Mouse (Mus musculus): ENCODE measurements around the gene Samd4b.

Samd4b gene

DNA sequence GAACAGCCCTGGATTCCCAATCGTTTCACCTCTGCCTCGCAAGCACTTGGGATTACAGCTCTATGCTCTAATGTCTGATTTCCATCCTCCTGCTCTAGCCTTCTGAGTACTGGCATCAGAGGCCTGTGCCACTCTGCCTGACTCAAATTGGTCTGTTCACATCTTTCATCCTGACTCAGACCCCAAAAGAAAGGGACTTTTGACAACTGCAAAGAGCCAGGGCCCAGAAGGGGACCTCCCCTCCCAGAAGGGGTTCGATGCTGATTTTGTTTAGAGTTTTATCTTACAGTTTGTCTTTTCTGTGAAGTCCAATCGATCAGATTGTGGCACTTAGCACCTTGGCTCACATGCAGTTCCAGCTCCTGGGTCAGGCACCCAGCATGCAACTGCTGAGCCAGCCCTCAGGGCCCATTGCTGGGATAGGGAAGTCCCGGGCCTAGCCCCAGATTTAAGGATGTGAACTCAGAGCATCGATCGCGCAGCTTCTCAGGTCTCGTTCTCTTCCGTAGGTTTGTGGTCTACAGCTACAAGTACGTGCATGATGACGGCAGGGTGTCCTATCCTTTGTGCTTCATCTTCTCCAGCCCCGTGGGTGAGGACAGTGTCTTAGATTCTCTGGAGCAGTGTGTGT, 153.5 kb downstream of the Samd4b start:
- DNase-seq (ENCODE audit: low spot score), result no peak

DNA sequence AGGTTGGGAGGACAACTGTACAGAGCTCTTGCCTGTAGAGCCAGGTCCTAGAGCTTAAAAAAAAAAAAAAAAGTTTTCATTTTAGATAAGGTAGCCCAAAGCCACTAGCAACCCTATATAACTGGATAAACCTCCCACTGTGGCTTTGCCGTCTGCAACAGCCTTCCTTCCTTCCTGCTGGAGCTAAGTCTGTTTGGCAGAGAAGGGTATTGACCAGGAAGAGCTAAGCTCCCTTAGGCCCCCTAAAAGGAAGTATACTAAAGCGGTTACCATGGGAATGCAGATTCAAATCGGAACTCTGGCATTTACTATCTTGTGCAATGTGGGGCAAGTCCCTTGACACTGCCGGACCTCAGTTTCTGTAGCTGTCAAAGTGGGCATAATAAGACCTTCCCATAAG, 155.3 kb downstream of the Samd4b start:
- no peak for DNase-seq (ENCODE audit: low spot score)

DNA sequence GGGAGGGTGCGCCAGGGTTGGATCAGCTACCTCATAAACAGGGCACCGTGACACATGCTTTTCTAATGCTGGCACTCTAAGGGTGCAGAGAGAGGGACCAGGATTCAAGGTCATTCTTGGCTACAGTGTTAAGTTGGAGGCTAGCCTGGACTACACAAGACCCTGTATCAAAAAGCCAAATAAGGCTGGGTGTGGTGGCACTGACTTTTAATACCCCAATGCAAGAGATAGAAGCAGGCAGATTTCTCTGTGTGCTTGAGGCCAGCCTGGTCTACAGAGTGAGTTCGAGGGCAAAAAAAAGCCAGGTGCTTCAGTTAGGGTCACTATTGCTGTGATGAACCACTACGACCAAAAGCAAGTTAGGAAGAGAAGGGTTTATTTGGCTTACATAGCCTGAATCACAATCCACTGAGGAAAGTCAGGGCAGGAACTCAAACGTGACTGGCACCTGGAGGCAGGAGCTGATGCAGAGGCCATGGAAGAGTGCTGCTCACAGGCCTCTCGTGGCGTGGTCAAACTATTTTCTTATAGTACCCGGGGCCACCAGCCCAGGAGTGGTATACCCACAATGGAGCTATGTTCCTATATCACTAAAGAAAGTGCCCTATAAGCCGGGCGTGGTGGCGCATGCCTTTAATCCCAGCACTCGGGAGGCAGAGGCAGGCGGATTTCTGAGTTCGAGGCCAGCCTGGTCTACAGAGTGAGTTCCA, 156.0 kb downstream of the Samd4b start:
- no peak for DNase-seq (ENCODE audit: low spot score)

DNA sequence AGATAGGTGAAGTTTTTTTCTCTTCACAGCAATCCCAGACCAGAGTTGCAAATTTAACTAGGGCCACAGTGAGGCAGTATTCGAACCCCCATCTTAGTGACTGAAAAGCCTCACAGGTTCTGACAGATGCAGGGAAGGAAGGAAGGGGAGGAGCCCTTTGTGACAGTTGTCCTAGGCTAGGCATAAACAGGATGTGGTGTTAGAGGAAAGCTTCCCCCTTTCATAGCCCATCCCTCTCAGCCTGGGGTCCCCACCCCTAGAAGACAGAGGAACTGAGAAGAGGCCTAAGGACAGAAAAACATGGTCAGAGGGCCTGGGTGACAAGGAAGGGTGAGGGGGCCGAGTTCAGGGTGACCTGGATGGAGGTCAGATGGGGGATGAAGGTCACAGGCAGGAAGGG, 157.2 kb downstream of the Samd4b start:
- DNase-seq (ENCODE audit: low spot score), result no peak

DNA sequence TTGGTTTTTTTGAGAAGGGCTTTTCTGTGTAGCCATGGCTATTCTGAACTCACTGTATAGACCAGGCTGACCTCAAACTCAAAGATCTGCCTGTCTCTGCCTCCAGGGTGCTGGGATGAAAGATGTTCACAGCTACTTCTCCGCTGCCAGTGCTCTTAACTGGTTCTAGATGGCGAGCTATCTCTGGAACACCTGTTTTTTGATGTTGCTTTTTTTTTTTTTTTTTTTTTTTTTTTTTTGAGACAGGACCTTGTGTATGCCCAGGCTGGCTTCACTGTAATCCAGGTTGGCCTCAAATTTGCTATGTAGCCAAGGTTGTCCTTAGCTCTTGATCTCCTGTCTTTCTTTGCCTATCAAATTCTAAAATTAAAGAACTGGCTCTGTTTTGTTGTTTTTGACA, 159.2 kb downstream of the Samd4b start:
- DNase-seq (ENCODE audit: low spot score), result no peak

DNA sequence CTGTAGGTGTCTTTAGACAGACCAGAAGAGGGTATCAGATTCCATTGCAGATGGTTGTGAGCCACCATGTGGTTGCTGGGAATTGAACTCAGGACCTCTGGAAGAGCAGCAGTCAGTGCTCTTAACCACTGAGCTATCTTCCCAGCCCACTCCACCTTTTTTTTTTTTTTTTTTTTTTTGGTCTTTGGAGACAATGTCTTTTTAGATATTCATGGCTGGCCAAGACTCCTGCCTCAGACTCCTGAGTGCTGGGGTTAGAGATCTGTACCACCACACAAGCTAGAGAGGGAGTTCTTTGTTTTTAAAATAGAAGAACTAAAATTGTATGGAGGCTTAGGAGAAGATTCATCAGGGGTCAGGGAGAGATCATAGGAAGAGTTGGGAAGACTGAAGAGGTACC, 160.0 kb downstream of the Samd4b start:
- no peak for DNase-seq (ENCODE audit: low spot score)

DNA sequence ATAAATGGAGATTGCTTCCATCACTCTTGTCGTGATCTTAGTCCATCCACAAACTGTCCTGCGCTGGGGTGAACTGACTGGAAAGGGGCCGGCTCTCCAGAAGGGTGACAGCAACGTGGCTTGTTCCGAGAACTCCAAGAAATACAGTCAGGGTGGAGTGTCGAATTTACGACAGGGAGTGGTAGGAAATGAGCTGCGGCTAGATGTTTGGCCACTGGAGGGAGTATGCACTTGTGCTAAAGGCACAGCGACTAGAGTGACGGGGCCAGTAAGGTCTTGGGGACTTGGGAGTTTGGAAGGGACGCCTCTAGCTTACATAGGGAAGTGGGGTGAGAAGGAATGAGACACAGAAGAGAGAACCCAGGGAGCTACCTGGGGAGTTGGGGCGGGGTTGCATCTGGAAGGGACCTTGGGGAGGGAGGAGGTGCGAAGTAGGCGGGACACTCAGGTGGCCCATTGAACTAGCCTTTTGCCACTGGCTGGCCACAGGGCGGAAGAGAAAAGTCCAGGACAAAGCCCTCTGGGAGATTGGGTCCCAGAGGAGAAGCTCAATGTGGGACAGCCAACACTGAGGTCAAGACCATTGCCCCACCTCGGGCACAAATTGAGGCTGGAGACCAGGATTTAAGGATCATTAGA, 160.9 kb downstream of the Samd4b start, which contains the start of gene Gmfg:
Gmfg (plus strand) TSS at position 516 of the 639 bp plus-strand sequence.
- peak; percentile 86 for DNase-seq (ENCODE audit: low spot score)

DNA sequence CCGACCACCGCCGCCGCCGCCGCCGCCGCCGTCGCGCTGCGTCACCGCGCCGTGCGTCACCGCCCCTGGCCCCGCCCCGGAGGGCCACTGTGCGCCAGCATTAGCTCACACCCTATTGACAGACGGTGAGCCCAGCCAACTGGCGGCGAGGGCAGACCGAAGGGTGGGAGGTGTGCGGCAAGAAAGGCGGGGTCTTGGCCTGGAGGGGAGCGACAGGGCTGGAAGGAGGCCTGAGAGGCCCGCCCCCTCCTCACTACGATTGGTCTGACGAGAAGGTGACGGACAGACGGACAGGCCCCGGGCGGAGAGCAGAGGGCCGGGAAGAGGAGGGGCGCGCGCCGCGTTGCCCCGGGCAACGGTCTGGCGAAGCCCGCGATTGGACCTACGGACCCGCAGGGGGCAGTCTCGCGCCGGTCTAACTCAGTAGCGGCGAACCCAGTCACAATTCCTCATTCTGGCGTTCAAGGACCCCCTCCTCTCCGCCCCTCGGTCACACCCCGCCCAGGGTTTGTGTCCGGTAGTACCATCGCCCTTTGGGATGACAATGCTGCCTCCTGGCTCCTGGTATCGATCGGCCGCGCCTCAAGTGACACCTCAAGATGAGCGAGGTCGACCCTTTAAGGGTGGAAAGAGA, 161.6 kb downstream of the Samd4b start:
- DNase-seq (ENCODE audit: low spot score), result peak; percentile 99

DNA sequence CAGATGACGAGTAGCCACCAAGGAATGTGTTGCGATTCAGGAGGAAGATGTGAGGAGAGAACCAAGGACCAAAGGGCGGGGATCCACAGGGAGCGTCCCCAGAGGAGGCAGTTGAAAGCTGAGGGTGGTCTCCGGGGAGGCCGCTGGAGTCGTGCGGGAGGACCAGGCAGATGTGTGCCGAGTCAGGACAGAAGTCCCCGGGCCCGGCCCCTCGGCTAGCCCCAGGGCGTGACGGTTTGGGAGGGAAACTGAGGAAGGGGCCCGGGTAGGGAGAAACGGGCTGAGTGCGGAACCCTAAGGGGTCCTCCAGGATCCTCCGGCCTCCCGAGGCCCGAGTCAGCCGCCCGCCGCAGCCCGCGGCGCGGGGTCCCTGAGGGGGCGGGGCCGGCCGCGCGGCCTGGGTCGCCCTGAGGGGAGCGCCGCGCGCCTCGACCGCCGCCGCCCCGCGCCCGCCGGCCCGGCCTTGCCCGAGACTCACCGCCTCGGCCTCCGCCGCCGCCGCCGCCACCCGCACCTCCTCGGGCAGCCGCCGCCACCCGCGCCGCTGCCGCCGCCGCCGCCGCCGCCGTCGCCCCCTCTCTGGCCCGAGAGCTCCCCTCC, 162.2 kb downstream of the Samd4b start:
- DNase-seq (ENCODE audit: low spot score), result peak; percentile 12

DNA sequence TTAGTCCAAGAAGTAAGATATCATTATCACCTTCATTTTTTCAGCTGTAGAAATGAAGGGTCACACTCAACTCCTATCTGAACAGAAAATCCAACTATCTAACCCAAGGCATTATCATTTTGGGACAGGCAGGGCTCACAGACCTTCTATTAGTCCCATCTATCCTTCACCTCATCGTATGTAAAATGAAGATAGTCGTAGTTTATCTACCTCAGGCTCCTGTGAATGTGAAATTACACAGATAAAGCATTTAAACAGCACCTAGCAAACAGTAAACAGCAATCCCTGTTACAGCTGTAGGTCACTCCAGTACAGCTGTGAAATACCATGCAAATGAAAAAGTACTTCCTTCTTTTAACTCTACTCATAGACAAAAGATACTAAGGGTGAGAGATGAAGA, 165.7 kb downstream of the Samd4b start:
- no peak for DNase-seq (ENCODE audit: low spot score)

DNA sequence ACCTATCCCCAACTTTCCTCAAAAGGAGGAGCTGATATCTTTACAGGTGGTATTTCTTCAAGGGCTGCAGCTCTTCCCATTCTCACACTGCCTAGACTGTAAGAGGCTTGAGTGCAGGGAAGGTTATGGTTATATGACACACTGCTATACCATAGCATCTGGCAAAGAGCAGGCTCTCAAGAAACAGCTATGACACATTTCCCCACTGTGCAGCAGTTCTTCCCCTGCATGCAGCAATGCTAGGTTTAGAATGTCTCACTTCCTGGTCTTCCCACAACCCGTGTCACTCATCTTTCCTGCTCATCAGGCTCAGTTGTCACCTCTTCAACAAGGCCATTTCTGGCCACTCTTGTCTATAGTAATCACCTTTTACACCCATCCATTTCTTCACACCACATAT, 167.4 kb downstream of the Samd4b start:
- no peak for DNase-seq (ENCODE audit: low spot score)

DNA sequence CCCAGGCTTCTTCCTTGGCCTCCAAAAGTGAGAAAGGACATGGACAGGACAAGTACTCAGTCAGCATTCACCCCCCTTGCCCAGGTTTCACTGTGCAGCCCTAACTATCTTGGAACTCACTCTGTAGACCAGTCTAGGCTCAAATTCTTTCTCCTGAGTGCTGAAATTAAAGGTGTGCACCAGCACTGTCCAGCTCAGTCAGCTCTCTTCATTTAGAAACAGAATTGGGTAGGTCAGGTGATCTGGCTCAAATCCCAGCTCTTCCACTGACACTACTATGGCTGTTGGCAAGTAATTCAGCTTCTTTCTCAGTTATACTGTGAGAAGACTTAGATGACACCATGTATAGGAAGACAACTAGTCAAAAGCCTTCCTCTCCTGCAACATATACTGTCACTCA, 170.2 kb downstream of the Samd4b start:
- DNase-seq (ENCODE audit: low spot score), result no peak

DNA sequence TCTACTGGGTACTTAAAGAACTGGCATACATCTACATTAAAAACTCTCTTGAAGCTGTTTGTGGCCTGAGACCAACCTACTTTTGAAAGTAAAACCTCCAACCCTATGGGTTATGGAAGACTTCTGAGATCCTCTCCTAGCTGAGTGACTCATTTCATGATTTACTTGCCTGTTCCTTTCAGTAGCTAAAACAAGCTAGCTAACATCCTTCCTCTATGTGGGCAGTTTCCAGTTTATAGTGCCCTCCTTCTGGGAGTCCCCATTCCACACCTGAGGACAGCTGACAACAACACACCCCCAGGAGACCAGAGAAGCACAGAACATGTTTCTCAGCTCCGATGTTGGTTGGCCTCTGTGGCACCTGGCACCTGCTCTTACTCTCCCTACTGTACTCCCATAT, 174.9 kb downstream of the Samd4b start:
- DNase-seq (ENCODE audit: low spot score), result no peak

DNA sequence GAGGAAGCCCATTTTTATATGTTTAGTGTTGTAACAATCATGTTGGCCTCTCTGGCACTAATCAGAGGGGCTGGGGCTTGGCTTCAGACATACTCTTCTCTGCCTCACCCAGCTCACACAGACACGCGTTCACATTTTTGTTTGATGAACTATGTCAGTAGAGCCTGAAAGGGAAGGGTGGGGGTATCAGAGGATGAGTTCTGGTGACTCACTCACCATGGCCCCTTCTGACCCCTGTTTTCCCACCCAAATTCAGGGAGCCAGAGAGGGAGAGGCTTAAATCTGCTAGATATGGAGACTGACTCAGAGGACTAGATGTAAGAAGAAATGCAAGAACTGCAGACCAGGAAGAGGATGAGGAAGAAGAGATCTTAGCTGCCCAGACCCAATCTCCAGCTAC, 178.5 kb downstream of the Samd4b start:
- DNase-seq (ENCODE audit: low spot score), result no peak

DNA sequence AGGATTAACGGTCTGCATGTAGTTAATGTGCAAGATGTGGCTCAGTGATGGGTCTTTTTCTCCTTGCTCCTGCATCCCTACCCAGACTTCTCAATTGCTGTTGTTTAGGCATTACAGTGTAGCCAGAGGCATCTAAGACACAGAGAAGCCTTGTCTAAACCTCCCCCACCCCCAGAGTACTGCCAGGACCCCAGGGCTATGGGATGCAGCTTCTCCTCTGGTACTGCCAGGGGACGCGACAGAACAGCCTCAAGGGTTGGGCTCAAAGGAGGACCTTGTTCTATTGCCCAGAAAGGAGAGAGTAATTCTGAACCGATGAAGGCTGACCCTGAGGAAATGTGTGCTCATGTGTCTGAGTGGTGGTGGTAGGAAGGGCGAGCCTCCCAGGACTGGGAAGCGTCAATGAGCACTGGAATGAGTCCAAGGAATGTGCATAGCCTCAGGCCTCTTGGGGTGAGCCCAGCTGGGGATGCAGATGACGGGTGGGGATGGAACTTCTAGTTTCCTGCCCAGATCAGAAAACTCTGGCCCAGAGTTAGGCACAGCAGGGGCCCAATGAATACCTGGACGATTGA, 179.8 kb downstream of the Samd4b start:
- DNase-seq (ENCODE audit: low spot score), result peak; percentile 24

DNA sequence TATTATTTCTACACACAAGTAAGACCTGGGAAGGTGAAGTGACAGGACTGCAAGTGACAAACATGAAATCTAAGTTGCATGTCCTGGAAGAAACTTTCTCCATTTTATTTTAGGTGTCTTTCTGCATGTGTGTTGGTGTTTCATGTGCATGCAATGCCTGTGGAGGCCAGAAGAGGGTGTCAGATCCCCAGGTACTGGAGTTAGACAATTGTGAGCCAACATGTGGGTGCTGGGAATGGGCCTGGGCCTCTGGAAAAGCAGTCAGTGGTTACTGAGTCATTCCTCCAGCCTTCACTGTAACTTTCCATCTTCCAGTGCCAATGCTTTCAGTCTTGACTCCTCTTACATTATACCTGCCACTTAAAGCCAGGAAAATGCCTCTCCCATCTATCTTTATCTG, 180.6 kb downstream of the Samd4b start:
- DNase-seq (ENCODE audit: low spot score), result no peak

DNA sequence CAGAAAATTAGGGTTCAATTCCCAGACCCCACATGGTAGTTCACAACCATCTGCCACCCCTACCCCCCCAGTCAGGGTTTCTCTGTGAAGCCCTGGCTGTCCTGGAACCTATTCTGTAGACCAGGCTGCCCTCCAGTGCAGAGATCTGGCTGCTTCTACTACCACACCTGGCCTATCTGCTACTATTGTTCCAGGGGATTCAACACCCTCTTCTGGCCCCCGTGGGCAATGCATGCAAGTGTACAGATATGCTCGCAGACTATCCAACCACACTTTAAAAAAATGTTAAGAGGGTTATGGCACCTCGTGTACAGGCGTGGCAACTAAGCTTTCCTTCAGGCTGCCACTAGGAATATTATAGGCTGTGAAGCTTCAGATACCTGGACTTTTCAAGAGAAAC, 185.1 kb downstream of the Samd4b start:
- DNase-seq (ENCODE audit: low spot score), result no peak

DNA sequence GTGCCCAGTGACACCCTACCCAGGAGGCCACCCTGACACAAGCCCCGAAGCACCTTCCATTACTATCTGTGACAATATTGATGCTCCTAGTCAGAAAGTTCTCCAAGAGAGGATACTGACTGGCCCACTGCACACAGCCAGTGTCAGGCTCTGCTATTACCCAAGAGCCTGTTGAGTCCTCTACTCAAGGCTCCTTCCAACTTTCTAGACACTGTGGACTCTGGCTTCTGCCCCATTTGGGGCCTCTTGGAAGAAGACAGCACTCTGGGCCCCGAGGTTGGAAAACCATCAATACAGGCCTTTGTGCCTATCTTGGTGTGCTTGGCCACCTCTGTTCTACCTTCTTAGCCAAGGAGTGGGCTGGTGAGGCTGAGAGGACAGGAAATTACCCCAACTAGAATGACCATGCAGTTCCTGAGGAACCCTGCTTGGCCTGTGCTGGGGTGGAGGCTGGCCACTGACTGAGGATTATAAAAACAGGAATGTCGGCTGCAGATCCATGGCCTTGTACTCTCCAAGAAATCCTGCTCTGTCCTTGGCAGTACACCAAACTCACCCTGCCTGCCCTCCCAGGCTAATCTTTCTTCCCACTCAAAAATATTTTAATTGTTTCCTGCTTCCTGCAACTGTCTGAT, 187.0 kb downstream of the Samd4b start:
- DNase-seq (ENCODE audit: low spot score), result no peak

DNA sequence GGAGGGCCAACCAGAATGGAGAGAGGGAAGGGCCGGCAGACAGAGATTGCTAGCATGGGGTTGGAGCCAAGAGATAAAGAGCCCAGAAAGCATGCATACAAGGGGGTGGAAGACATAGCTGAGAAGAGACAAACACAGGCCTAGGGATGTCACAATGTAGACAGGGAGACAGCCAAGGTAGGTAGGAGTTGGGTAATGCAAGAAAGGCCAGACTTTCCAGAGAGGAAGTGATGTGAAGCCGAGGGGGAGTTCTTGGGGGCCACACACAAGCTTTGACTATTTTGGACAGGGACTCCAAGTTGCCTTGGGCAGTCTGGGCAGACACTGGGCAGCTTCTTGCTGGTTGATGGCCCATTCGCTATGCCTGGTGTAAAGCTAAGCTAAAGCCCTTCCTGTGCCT, 196.0 kb downstream of the Samd4b start:
- DNase-seq (ENCODE audit: low spot score), result no peak

DNA sequence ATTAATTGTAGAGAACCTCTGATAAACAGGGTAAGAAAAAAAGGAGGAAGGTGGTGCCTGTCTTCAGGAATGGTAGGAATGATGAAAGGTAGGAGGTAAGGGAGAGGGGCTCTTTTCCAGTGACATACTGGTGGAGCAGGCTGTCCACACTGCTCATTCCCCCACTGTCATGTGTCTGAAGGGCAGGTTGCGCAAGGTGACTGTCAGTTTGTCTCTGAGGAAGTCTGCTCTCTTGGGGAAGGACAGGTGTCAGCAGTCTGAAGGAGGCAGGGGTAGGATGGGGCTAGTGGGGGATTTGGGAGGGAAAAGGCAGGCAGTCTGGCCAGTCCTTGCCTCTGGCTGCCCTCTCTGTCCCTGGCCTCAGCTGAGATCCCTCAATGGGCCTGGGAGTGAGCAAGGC, 196.9 kb downstream of the Samd4b start:
- DNase-seq (ENCODE audit: low spot score), result no peak

DNA sequence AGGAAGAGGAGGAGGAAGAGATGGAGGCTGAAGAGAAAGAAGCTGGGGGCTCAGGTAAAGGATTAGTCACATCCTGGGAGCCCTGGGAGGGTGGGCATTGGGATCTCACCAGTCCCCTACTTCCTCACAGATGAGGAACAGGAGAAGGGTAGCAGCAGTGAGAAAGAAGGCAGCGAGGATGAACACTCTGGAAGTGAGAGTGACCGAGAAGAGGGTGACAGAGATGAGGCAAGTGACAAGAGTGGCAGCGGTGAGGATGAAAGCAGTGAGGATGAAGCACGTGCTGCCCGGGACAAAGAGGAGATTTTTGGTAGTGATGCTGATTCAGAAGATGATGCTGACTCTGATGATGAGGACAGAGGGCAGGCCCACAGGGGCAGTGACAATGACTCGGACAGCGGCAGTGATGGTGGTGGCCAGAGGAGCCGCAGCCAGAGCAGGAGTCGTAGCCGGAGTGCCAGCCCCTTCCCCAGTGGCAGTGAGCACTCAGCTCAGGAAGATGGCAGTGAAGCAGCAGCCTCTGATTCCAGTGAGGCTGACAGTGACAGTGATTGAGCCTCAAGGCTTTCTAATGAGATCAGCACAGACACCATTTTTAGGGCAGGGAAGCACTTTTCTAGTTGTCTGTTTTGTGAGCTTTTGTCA, 199.1 kb downstream of the Samd4b start:
- no peak for DNase-seq (ENCODE audit: low spot score)
